Mouse (Mus musculus): Measurements from ENCODE around the gene Gm13030.
"Not testable (repeated sequence)": the region's sequence is repeated elsewhere in the genome, so short reads cannot be mapped to it uniquely, and the experiment has no call there.

The Gm13030 gene

GRCm38 (mm10) chr4:138873864-138874263 lies at the start of gene Gm13030:
Gene Gm13030, minus strand, starts transcription at chr4:138873964.
- no peak for DNase-seq

DNA sequence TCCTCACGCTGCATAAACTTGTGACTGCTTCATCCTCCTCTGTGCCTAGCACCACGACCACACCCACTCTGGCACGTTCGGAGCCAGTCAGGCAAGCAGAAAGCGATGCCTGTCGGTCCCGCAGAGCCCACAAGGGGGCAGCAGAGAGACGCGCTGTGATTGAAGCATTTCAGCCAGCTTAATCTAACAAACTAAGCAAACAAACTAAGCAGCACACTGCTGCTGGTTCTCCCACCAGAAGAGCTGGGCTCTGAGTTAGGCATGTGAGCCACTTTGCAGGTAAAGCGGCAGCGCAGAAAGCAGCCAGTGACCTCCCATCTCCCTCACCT lies 48.3 kb upstream of the Gm13030 start:
- peak; percentile 98 to 99 for DNase-seq

DNA sequence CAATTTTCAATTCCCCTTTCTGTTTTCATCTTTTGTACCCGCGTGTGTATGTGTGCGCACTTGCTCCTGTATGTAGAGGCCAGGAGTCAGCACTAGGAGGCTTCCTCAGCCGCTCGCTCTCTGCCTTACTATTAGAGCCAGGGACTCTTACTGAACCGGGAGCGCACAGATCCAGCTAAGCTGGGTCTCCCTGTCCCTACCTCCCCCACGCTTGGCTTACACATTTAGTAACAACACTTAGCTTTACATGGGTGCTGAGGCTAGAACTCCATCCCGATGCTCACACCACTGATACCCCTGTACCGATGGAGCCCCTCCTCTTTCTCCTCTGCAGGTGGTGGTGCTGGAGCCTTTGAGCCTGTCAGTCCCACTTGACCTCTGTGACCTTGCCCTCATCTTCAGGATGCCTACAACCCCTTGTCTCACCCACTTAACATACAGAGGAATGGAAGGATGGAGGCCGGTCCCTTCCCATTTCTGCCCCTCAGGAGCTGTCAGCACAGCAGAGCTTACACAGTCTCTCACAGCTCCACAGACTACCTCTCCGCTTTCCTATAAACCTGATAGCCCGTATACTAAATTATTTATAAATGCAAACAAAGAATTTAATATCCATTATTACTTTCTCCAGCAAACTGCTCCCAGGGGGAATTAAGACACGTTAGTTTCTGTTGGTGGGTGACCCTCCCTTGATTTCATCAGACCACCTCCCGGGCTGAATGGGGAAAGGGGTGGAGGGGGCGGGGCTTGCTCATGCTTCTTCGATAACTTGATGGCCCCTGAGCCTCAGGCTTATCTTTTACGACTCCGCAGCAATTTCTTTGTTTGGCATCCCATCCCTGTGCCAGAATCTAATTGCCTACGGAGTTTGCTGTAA lies 47.7 kb upstream of the Gm13030 start:
- no peak for DNase-seq

DNA sequence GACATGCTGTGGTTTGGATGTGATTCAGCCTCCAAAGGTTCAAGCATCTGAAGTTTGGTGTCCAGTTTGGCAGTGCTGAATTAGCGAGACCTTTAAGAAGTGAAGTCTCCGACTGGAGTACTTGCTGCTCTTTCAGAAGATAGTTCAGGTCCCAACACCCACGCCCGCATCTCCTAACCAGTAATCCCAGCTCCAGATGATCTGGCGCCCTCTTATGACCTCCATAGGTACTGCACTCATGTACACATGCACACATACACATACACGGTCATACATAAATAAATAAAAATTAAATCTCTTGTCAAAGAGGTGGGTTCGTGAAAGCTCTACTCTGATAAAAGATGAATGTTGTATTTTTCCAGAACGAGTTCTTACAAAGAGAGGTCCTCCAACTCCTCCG lies 43.5 kb upstream of the Gm13030 start:
- no peak for DNase-seq

DNA sequence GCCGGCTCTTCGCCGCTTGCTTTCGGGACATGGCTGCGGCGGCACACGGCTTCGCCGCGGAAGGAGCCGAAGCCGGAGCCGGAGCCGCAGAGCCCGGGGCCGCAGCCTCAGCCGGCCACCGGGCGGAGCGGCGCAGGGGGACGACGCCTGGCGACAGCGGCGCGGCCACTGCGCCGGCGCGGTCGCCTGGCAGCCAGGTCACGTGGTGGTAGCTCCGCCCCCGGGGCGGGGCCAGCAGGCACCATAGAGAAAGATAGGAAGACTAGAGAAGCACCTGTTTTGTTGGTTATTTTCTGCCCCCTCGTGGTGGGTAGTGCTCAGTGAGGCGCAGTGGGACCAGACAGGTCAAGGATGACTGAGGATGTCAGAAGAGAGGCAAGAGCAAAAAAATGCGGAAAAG lies 40.0 kb upstream of the Gm13030 start, which contains the start of gene Otud3:
Gene Otud3, minus strand, starts transcription at position 149 of the 400 bp plus-strand sequence.
- DNase-seq: peak; percentile 98

GRCm38 (mm10) chr4:138913141-138913787 lies 39.5 kb upstream of the Gm13030 start:
- DNase-seq: peak in 1 of 2 experiments; percentile 59

GRCm38 (mm10) chr4:138905624-138906337 lies 32.0 kb upstream of the Gm13030 start:
- no peak for DNase-seq

DNA sequence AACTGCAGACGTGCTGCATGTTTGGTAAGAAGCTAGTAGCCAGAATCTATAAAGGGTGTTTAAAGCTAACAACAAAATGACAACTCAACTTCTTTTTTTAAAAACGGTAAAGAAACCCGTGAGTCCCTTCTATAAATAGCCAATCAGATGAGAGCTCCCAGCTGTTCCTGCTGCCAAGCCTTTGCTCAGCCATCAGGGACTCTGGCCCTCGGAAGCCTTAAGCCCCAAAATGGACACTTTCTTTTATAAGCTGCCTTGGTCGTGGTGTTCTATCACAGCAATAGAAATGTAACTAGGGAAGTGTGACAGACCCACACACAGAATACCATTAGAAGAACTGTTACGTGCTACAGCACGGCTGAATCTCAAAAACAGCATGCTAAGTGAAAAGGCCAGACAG lies 25.6 kb upstream of the Gm13030 start:
- no peak for DNase-seq

DNA sequence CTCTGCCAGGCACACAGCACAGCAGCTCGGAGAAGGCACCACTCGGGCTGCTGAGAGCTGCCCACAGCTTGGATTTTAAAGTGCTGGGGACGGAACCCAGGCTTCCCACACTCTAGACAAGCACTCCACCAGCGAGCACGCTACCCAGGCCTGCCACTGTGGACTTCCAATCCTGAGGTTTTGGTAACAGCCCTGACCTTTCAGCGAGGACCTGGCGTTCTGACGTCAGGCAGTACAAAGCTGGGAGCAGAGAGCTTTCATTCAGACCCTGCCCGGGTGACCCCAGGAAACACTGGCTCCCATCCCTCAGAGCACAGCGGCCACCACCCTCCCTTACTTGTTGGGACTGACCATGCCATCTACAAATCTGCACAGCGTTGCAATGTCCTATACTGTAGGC lies 20.0 kb upstream of the Gm13030 start:
- DNase-seq: not testable (repeated sequence)

DNA sequence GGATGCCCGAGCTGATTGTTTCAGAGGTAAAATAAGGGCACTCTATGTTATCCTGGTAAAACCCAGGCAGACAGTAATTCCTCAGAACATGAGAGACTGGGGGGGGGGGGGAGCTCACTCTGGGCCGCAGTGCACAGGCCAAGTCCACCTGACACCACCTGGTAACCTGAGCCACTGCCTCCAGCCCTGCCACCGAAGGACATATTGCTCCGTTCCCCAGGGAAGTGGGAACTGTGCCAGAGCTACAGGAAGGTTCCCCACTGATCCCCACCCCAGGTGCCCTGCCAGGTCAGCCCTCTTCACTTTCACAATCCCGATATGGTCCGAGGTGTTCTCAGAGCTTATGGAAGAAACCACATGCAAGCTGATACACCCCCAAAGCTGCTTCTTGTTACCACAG lies 18.9 kb upstream of the Gm13030 start:
- no peak for DNase-seq

DNA sequence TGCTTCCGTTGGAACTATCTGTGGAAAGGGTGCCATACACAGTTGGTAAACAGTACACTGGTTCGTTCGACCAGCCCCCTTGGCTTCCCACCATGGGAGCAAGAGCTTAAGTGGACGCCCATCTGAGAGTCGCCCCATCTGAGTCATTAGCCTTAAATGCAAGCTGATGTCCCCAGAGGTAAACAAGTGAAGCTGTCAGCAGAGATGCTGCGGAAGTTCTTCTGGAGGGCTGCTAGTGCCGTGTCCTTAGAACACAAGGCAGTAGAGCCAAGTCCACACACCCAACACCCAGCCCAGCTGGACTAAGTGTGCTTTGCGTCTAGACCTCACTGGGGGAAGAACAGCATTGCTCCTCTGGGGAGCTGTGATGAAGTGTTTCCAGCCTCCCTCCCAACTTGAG lies 15.9 kb upstream of the Gm13030 start:
- DNase-seq: no peak

DNA sequence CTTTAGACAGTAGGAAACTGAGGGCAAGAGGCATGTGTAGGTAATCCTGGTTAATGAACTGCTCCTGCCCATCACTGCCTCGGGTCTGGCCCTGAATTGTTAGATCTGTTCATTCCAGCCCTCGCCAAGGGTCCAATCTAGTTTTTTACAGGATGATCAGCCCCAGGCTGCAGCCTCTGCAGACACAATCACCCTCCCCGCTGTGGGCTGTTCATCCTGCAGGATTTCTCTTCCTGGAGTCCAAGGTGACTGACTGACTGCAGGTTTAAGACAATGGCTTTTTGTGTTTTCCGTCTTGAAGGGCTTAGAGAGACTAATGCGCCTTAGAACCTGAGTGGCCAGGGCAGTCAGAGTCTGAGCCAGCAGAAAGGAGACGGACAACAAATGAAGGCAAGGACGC lies 15.4 kb upstream of the Gm13030 start:
- no peak for DNase-seq

GRCm38 (mm10) chr4:138884261-138884660 lies 10.5 kb upstream of the Gm13030 start:
- peak; percentile 92 to 97 for DNase-seq

DNA sequence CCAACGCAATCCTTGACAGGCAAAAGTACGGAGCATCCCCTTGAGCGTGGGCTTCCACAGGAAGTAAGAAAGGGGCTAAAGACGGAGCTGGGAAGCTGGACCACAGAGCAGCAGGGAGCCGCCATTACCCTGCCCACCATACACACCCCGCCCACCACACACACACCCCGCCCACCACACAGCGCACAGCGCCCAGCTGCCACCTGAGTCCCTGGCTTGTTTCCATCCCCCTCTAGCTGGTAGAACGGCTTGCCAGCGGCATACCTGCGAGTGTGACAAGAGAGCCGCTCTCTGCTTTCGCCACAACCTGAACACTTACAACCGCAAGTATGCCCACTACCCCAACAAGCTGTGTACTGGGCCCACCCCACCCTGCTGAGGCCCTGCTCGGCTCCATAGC lies 8.4 kb upstream of the Gm13030 start:
- DNase-seq: peak in 1 of 2 experiments; percentile 33

GRCm38 (mm10) chr4:138880811-138881584 lies 7.2 kb upstream of the Gm13030 start:
- no peak for DNase-seq

GRCm38 (mm10) chr4:138879808-138880207 lies 6.0 kb upstream of the Gm13030 start:
- DNase-seq: no peak

DNA sequence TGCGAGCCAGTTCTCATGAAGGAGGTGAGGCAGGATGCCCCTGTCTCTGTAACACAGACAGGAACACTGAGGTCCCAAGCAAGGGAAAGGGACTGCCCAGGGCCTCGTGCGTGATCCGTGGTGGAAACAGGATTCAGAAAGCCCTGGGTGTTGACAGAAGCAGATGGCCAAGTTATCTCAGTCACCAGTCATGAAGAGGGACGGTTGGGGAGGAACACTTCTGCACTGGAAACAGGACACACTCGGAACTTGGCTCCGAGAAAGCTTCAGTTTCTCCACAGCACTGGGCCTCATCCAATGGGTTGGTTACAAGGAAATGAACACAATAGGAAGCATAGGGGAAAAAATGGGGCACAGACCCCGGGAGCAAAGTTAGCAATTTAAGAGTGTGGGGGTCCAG lies 5.0 kb upstream of the Gm13030 start:
- DNase-seq: no peak

DNA sequence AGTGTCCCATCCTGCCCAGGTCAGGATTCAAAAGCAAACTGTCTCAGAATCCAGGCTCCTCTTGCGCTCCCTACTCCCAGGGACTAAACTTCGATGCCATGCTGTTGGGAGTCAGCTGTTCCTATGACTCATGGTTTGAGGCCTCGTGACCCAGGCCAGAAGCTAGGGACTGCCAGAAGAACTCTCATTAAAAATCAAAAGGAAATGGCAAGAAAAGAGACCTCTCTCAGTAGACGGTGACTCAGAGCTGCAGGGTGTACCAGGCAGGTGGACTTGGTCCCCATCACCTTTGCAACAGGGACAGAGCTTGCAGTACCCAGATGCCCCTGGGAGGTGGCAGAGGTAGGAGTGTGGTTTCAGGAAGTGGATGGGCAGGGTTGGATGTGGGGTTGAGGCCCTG lies 4.0 kb upstream of the Gm13030 start, which contains the start of gene Pla2g2e:
Gene Pla2g2e, plus strand, starts transcription at position 212 of the 400 bp plus-strand sequence.
- DNase-seq: no peak

- no peak for DNase-seq
Measured at GRCm38 (mm10) chr4:138875986-138876385, 2.2 kb upstream of the Gm13030 start.

DNA sequence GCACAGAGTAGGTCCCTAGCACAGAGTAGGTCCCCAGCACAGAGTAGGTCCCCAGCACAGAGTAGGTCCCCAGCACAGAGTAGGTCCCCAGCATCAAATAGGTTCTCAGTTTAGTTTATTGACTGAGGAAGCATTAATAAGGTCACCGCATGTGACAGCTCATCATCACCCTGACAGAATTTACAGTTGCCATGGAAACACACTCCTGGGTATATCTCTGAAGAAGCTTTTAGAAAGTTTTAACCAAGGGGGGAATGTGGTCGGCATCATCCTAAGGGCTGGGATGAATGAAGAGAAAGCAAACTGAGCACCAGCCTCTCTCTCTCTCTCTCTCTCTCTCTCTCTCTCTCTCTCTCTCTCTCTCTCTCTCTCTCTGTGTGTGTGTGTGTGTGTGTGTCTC lies 1.5 kb upstream of the Gm13030 start:
- DNase-seq: not testable (repeated sequence)

- no peak for DNase-seq
Measured at GRCm38 (mm10) chr4:138868666-138869065, 5.1 kb downstream of the Gm13030 start.

GRCm38 (mm10) chr4:138866413-138866812 lies 7.4 kb downstream of the Gm13030 start:
- DNase-seq: peak; percentile 89 to 93

GRCm38 (mm10) chr4:138865991-138866390 lies 7.8 kb downstream of the Gm13030 start:
- DNase-seq: no peak
